Mouse (Mus musculus): ENCODE results near the gene Rnf144a. TPM values are rescaled to one million over a fixed set of nuclear protein-coding genes. Genes with fewer than 3 reads are reported as not detected.

Rnf144a gene
- total and polyA plus RNA-seq, 3 experiments = not detected

GRCm38 (mm10) chr12:26331048-26331447, 84.0 kb downstream of the Rnf144a start:
- TF ChIP-seq NELFE (IDR thresholded peaks at IDR 0.05; ENCODE audit: low read depth, low read length) = no peak
- TF ChIP-seq KAT2A (conservative IDR thresholded peaks at IDR 0.05; ENCODE audit: low read depth, low read length) = no peak
- TF ChIP-seq MAX (IDR thresholded peaks at IDR 0.05; ENCODE audit: low read length) = no peak
- TF ChIP-seq MYC (IDR thresholded peaks at IDR 0.05; ENCODE audit: low read depth, low read length) = no peak
- no peak for TF ChIP-seq TBP (IDR thresholded peaks at IDR 0.05; ENCODE audit: low read depth, low read length)
- TF ChIP-seq POLR2A (IDR thresholded peaks at IDR 0.05; ENCODE audit: control insufficient read depth in 1 of 2, insufficient read depth in 1 of 2, low read depth in 1 of 2, low read length in 2 of 2, poor library complexity in 1 of 2) = no peak
- TF ChIP-seq GABPA (IDR thresholded peaks at IDR 0.05; ENCODE audit: low read depth, low read length) = no peak
- no peak for TF ChIP-seq ZNF384 (IDR thresholded peaks at IDR 0.05; ENCODE audit: low read depth, low read length)
- TF ChIP-seq USF1 (IDR thresholded peaks at IDR 0.05; ENCODE audit: low read depth, low read length) = no peak
- no peak for TF ChIP-seq TAL1 (IDR thresholded peaks at IDR 0.05; ENCODE audit: low read length)
- TF ChIP-seq CHD2 (IDR thresholded peaks at IDR 0.05; ENCODE audit: low read length) = no peak
- no peak for TF ChIP-seq ZC3H11A (IDR thresholded peaks at IDR 0.05; ENCODE audit: low read depth, low read length)
- TF ChIP-seq CHD1 (IDR thresholded peaks at IDR 0.05; ENCODE audit: low read depth, low read length) = no peak
- TF ChIP-seq RAD21 (IDR thresholded peaks at IDR 0.05; ENCODE audit: low read depth, low read length) = no peak
- TF ChIP-seq POLR2AphosphoS5 (IDR thresholded peaks at IDR 0.05; ENCODE audit: borderline replicate concordance, low read depth, low read length) = no peak
- no peak for TF ChIP-seq POLR2AphosphoS2 (IDR thresholded peaks at IDR 0.05; ENCODE audit: low read length)
- no peak for TF ChIP-seq MEF2A (IDR thresholded peaks at IDR 0.05; ENCODE audit: extremely low read depth, insufficient replicate concordance, low read depth, low read length, poor library complexity, severe bottlenecking)
- no peak for TF ChIP-seq SMC3 (IDR thresholded peaks at IDR 0.05; ENCODE audit: low read depth, low read length)
- TF ChIP-seq CTCF (IDR thresholded peaks at IDR 0.05 in 2 of 3, conservative IDR thresholded peaks at IDR 0.05 in 1 of 3; ENCODE audit: control insufficient read depth in 1 of 3, insufficient read depth in 1 of 3, low read depth in 2 of 3, low read length in 3 of 3, poor library complexity in 1 of 3, severe bottlenecking in 1 of 3) = no peak
- Histone ChIP-seq H3K36me3 (ENCODE audit: control insufficient read depth in 1 of 2, insufficient read depth in 2 of 2, low read length in 2 of 2) (no peaks in the 10 kb centered on the region), H3K79me2 (ENCODE audit: control insufficient read depth, insufficient read depth, low read length, poor library complexity) (no peaks in the 10 kb centered on the region), H3K9ac (ENCODE audit: control insufficient read depth, low read depth, low read length, poor library complexity, severe bottlenecking) (no peak overlapping the region), H3K27me3 (ENCODE audit: control insufficient read depth in 1 of 2, insufficient read depth in 2 of 2, low read length in 2 of 2) (no peaks in the 10 kb centered on the region), H3K4me3 (ENCODE audit: control insufficient read depth in 1 of 2, insufficient read depth in 1 of 2, low read depth in 2 of 2, low read length in 2 of 2) (no peak overlapping the region), H3K27ac (ENCODE audit: control insufficient read depth, low read depth, low read length) (no peak overlapping the region), H3K4me1 (ENCODE audit: control insufficient read depth in 1 of 2, insufficient read depth in 2 of 2, low read length in 2 of 2) (no peaks in the 10 kb centered on the region), H3K9me3 (replicated peaks; ENCODE audit: insufficient read depth, low read length) (no peaks in the 10 kb centered on the region)
- DNase-seq (ENCODE audit: low read depth, low spot score) = no peak

GRCm38 (mm10) chr12:26329756-26330155, 85.3 kb downstream of the Rnf144a start:
- no peaks in the 10 kb centered on the region for H3K79me2 ChIP-seq (ENCODE audit: control insufficient read depth, insufficient read depth, low read length, poor library complexity)
- H3K36me3 ChIP-seq (ENCODE audit: control insufficient read depth in 1 of 2, insufficient read depth in 2 of 2, low read length in 2 of 2) = no peaks in the 10 kb centered on the region
- H3K4me1 ChIP-seq (ENCODE audit: control insufficient read depth in 1 of 2, insufficient read depth in 2 of 2, low read length in 2 of 2) = no peaks in the 10 kb centered on the region
- TF ChIP-seq NRF1 (IDR thresholded peaks at IDR 0.05; ENCODE audit: insufficient read depth, low read depth, low read length, poor library complexity, severe bottlenecking) (no peak), TAL1 (IDR thresholded peaks at IDR 0.05; ENCODE audit: low read length) (no peak), SMC3 (IDR thresholded peaks at IDR 0.05; ENCODE audit: low read depth, low read length) (no peak), CHD1 (IDR thresholded peaks at IDR 0.05; ENCODE audit: low read depth, low read length) (no peak), EP300 (IDR thresholded peaks at IDR 0.05; ENCODE audit: low read depth in 1 of 2, low read length in 2 of 2) (no peak), MAX (IDR thresholded peaks at IDR 0.05; ENCODE audit: low read length) (no peak), CHD2 (IDR thresholded peaks at IDR 0.05; ENCODE audit: low read length) (no peak), POLR2A (IDR thresholded peaks at IDR 0.05; ENCODE audit: control insufficient read depth in 1 of 2, insufficient read depth in 1 of 2, low read depth in 1 of 2, low read length in 2 of 2, poor library complexity in 1 of 2) (no peak), E2F4 (IDR thresholded peaks at IDR 0.05; ENCODE audit: borderline replicate concordance, low read depth, low read length) (no peak), MEF2A (IDR thresholded peaks at IDR 0.05; ENCODE audit: extremely low read depth, insufficient replicate concordance, low read depth, low read length, poor library complexity, severe bottlenecking) (no peak), ZNF384 (IDR thresholded peaks at IDR 0.05; ENCODE audit: low read depth, low read length) (no peak)
- H3K27ac ChIP-seq (ENCODE audit: control insufficient read depth, low read depth, low read length) = no peak overlapping the region
- no peak overlapping the region for H3K4me3 ChIP-seq (ENCODE audit: control insufficient read depth in 1 of 2, insufficient read depth in 1 of 2, low read depth in 2 of 2, low read length in 2 of 2)
- DNase-seq (ENCODE audit: low read depth, low spot score) = no peak
- H3K9me3 ChIP-seq (replicated peaks; ENCODE audit: insufficient read depth, low read length) = no peaks in the 10 kb centered on the region
- H3K9ac ChIP-seq (ENCODE audit: control insufficient read depth, low read depth, low read length, poor library complexity, severe bottlenecking) = no peak overlapping the region
- no peaks in the 10 kb centered on the region for H3K27me3 ChIP-seq (ENCODE audit: control insufficient read depth in 1 of 2, insufficient read depth in 2 of 2, low read length in 2 of 2)

All from MEL (cell line).